Mouse (Mus musculus) lung, postnatal 0 days (tissue): Measurements from ENCODE around the gene Lamtor2. TPM values are rescaled to one million over a fixed set of nuclear protein-coding genes. Genes with fewer than 3 reads are reported as not detected.
A peak's percentile ranks its signal among the peaks of the same experiment; 100 is the strongest.
"Not testable (repeated sequence)": the region's sequence is repeated elsewhere in the genome, so short reads cannot be mapped to it uniquely, and the experiment has no call there.

Source experiments
- ATAC-seq: fragments of 200-750 bp; cut with Nextera tagmentation; 2 replicates; pipeline ENCODE4 v1.8.0; 2017; ENCODE audit warnings: moderate library complexity
- DNase-seq: peaks from one replicate; pipeline ENCODE4 v3.0.0-alpha.2; 2016; ENCODE audit warnings: low spot score
- H3K27ac ChIP-seq: fragments of 300-500 bp; sonication (generic); 2 replicates; pipeline ENCODE4 v1.5.1; 2014; ENCODE audit warnings: antibody characterized with exemption, mild to moderate bottlenecking, low read length, mixed read lengths
- H3K27me3 ChIP-seq: fragments of 300-500 bp; sonication (generic); replicated peaks from 2 replicates; pipeline ENCODE4 v1.6.1; 2014; ENCODE audit warnings: low read length, mixed read lengths; ENCODE audit not compliant: insufficient read depth
- H3K36me3 ChIP-seq: fragments of 300-500 bp; sonication (generic); 2 replicates; pipeline ENCODE4 v1.6.1; 2014; ENCODE audit warnings: low read length, mixed read lengths; ENCODE audit not compliant: insufficient read depth
- H3K4me1 ChIP-seq: fragments of 300-500 bp; sonication (generic); 2 replicates; pipeline ENCODE4 v1.6.1; 2014; ENCODE audit warnings: antibody characterized with exemption, low read depth, low read length, mixed read lengths; ENCODE audit not compliant: insufficient read depth
- H3K4me2 ChIP-seq: fragments of 300-500 bp; sonication (generic); replicated peaks from 2 replicates; pipeline ENCODE4 v1.6.1; 2014; ENCODE audit warnings: low read depth, mild to moderate bottlenecking, low read length, moderate library complexity, mixed read lengths
- H3K4me3 ChIP-seq: fragments of 300-500 bp; sonication (generic); 2 replicates; pipeline ENCODE4 v1.5.1; 2014; ENCODE audit warnings: low read depth, low read length
- H3K9ac ChIP-seq: fragments of 300-500 bp; sonication (generic); replicated peaks from 2 replicates; pipeline ENCODE4 v1.6.1; 2014; ENCODE audit warnings: low read depth, mild to moderate bottlenecking
- H3K9me3 ChIP-seq: fragments of 300-500 bp; sonication (generic); 2 replicates; pipeline ENCODE4 v1.6.1; 2016; ENCODE audit warnings: low read length, mixed read lengths
- CTCF ChIP-seq: IDR thresholded peaks from 2 replicates; pipeline ENCODE4 v1.5.1; 2016; ENCODE audit warnings: antibody characterized with exemption, mild to moderate bottlenecking
- EP300 ChIP-seq: IDR thresholded peaks from 2 replicates; pipeline ENCODE4 v1.6.1; 2016; ENCODE audit warnings: antibody characterized with exemption, mild to moderate bottlenecking, control low read depth
- WGBS: fragments of 180-500 bp; shearing (Covaris S2); extraction: QIAGEN DNeasy Blood & Tissue Kit; methylation state at CpG from one replicate; pipeline ENCODE4 v1.1.7; 2014; 5-methylcytosine and 5-hydroxymethylcytosine counted together
- polyA plus RNA-seq: library from polyadenylated mRNA; unstranded; fragments of >200 nt; fragmentation: Nextera tagmentation; extraction: Ambion mirVana; gene quantifications from 2 replicates; pipeline ENCODE4 v1.2.1, GENCODE M21; 2015

Lamtor2 gene
- polyA plus RNA-seq, 1 experiment from 2014 or later = 138 TPM

GRCm38 (mm10) chr3:88578498-88579424, 25.9 kb upstream of the Lamtor2 start:
- Histone ChIP-seq H3K9ac (no peak overlapping the region), H3K4me1 (peaks cover 7% of the 10 kb centered on the region; the same call in 1 of the 2 replicates)

GRCm38 (mm10) chr3:88577846-88578245, 25.0 kb upstream of the Lamtor2 start:
- WGBS = 78% methylated on average over 5 of the region's 5 CpGs
- ATAC-seq, H3K4me1 ChIP-seq: not testable (repeated sequence)

More at GRCm38 (mm10) chr3:88578498-88579424, 25.9 kb upstream of the Lamtor2 start:
- TF ChIP-seq CTCF = no peak
- TF ChIP-seq EP300 = no peak
- Histone ChIP-seq H3K36me3 (no peaks in the 10 kb centered on the region), H3K4me3 (peak overlapping the region; percentile 91), H3K9me3 (no peaks in the 10 kb centered on the region), H3K27ac (no peak overlapping the region), H3K4me2 (peak overlapping the region; percentile 67), H3K27me3 (no peaks in the 10 kb centered on the region)
- DNase-seq = no peak
- WGBS = 42% methylated on average over 8 of the region's 8 CpGs
- no peak for ATAC-seq

GRCm38 (mm10) chr3:88575540-88575939, 22.7 kb upstream of the Lamtor2 start, which contains the start of gene Ssr2:
TSS of gene Ssr2 (plus strand) at chr3:88575876.
- no peak within 1 kb of the TSS for H3K4me3 ChIP-seq
- TF ChIP-seq EP300 = no peak
- no peak for TF ChIP-seq CTCF
- DNase-seq = no peak
- no peaks in the 10 kb centered on the region for H3K36me3 ChIP-seq
- H3K27me3 ChIP-seq = no peaks in the 10 kb centered on the region
- 84% methylated on average over 3 of the region's 3 CpGs for WGBS
- H3K9ac ChIP-seq = no peak within 1 kb of the TSS
- no peaks in the 10 kb centered on the region for H3K9me3 ChIP-seq
- H3K27ac ChIP-seq = no peak within 1 kb of the TSS
- no peak within 1 kb of the TSS for H3K4me2 ChIP-seq
- H3K4me1 ChIP-seq = peaks cover 7% of the 10 kb centered on the region; the same call in 1 of the 2 replicates
- no peak for ATAC-seq

More at GRCm38 (mm10) chr3:88577846-88578245, 25.0 kb upstream of the Lamtor2 start:
- H3K27me3 ChIP-seq, H3K9me3 ChIP-seq, H3K4me3 ChIP-seq, DNase-seq, H3K4me2 ChIP-seq, H3K36me3 ChIP-seq, H3K27ac ChIP-seq, H3K9ac ChIP-seq: not testable (repeated sequence)

- Histone ChIP-seq H3K4me2 (no peak overlapping the region), H3K9ac (no peak overlapping the region), H3K27me3 (no peaks in the 10 kb centered on the region), H3K4me1 (no peaks in the 10 kb centered on the region), H3K36me3 (peaks cover 3% of the 10 kb centered on the region; the same call in 1 of the 2 replicates), H3K4me3 (no peak overlapping the region), H3K9me3 (no peaks in the 10 kb centered on the region), H3K27ac (no peak overlapping the region)
- WGBS = 84% methylated on average over 2 of the region's 2 CpGs
- ATAC-seq (no peak), DNase-seq (no peak)
- TF ChIP-seq EP300 = no peak
- TF ChIP-seq CTCF = no peak
Observed at GRCm38 (mm10) chr3:88573810-88574209, 20.9 kb upstream of the Lamtor2 start.

GRCm38 (mm10) chr3:88572835-88573234, 20.0 kb upstream of the Lamtor2 start:
- Histone ChIP-seq H3K36me3 (peaks cover 10% of the 10 kb centered on the region; the same call in 1 of the 2 replicates), H3K4me2 (no peak overlapping the region), H3K27ac (no peak overlapping the region), H3K9me3 (no peaks in the 10 kb centered on the region), H3K9ac (no peak overlapping the region), H3K4me1 (no peaks in the 10 kb centered on the region), H3K4me3 (no peak overlapping the region), H3K27me3 (no peaks in the 10 kb centered on the region)
- TF ChIP-seq CTCF (no peak), EP300 (no peak)
- DNase-seq = no peak
- no peak for ATAC-seq
- WGBS = 72% methylated on average over 2 of the region's 2 CpGs

- H3K4me1 ChIP-seq = no peaks in the 10 kb centered on the region
- no peak overlapping the region for H3K27ac ChIP-seq
- no peaks in the 10 kb centered on the region for H3K27me3 ChIP-seq
- WGBS = 94% methylated on average over 1 of the region's 1 CpGs
- TF ChIP-seq EP300 (no peak), CTCF (no peak)
- H3K4me2 ChIP-seq = no peak overlapping the region
- H3K9me3 ChIP-seq = no peaks in the 10 kb centered on the region
- no peak overlapping the region for H3K4me3 ChIP-seq
- DNase-seq (no peak), ATAC-seq (no peak)
- peaks cover 10% of the 10 kb centered on the region; the same call in 1 of the 2 replicates for H3K36me3 ChIP-seq
- H3K9ac ChIP-seq = no peak overlapping the region
Observed at GRCm38 (mm10) chr3:88571856-88572255, 19.0 kb upstream of the Lamtor2 start.
